Mouse (Mus musculus) neutrophil, adult 59 days (primary cell): ENCODE results near the gene Olfr39. TPM values are rescaled to one million over a fixed set of nuclear protein-coding genes. Genes with fewer than 3 reads are reported as not detected.

ENCODE experiments used
- total RNA-seq, 2 experiments: library from RNA; stranded (reverse); gene quantifications; 1 replicate in 1 of 2; 2 replicates in 1 of 2; pipeline ENCODE4 v1.2.4; 2023

Gene Olfr39
- total RNA-seq: not detected

GRCm38 (mm10) chr9:20282051-20282450, at the start of gene Olfr39:
TSS of gene Olfr39 (plus strand) at chr9:20282351.

GRCm38 (mm10) chr9:20236819-20237218, 45.3 kb upstream of the Olfr39 start, which contains the start of gene Olfr872:
TSS of gene Olfr872 (plus strand) at chr9:20237119.

GRCm38 (mm10) chr9:20298232-20298631, 16.1 kb downstream of the Olfr39 start, which contains the start of gene Olfr873:
TSS of gene Olfr873 (plus strand) at chr9:20298532.

GRCm38 (mm10) chr9:20335994-20336393, 53.8 kb downstream of the Olfr39 start, which contains the start of gene Olfr18:
TSS of gene Olfr18 (minus strand) at chr9:20336094.

Other genes starting within 250 kb of the Olfr39 start
- gene Olfr867, start 224.8 kb upstream of the Olfr39 start, total RNA-seq: not detected
- not detected for gene Olfr868, start 183.7 kb upstream of the Olfr39 start, total RNA-seq
- not detected for gene Olfr869, start 153.3 kb upstream of the Olfr39 start, total RNA-seq
- not detected for gene Olfr870, start 108.3 kb upstream of the Olfr39 start, total RNA-seq
- not detected for gene Olfr871, start 70.1 kb upstream of the Olfr39 start, total RNA-seq
- not detected for gene Olfr872, start 45.2 kb upstream of the Olfr39 start, total RNA-seq
- gene Olfr873, start 16.2 kb downstream of the Olfr39 start, total RNA-seq: not detected
- gene Olfr18, start 53.7 kb downstream of the Olfr39 start, total RNA-seq: not detected
- gene Zfp560, start 102.8 kb downstream of the Olfr39 start, total RNA-seq: 1 to 10 TPM; 1.6 to 3.3 TPM
- 10 to 100 TPM; 20.3 to 22.4 TPM for gene Zfp26, start 177.8 kb downstream of the Olfr39 start, total RNA-seq
- gene Zfp426, start 210.4 kb downstream of the Olfr39 start, total RNA-seq: 10 to 100 TPM; 15.1 to 18.7 TPM
- gene Zfp266, start 239.1 kb downstream of the Olfr39 start, total RNA-seq: 10 to 100 TPM; 13.3 to 15.9 TPM